Mouse (Mus musculus) embryo, embryonic 9.5 days (tissue): Measurements from ENCODE around the gene Cep63.

ENCODE experiments used
- DNase-seq: peaks from one replicate; pipeline ENCODE4 v3.0.0-alpha.2; 2017; ENCODE audit errors: extremely low spot score

The Cep63 gene

GRCm38 (mm10) chr9:102631589-102632147 is 5.3 kb upstream of the Cep63 start:
- DNase-seq: no peak

DNA sequence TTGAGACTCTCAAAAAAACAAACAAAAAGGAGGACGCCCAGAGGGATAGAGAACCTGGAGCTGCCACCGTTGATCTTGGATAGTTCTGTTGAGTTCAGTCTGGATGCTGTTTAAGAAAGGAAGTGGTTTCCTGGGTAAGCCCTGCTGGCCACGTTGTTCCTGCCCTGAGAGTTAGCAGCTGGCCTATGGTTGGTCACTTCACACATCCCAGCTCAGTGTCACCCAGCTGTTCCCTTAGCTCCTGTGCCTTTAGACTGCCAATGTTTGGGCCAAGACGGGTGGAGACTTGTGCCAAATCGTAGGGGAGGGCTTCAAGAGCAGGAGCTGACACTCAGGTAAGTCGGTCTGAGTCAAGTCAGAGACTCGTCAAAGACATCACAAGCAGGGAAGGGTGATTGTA is 2.7 kb upstream of the Cep63 start:
- no peak for DNase-seq

- no peak for DNase-seq
Measured at GRCm38 (mm10) chr9:102627442-102627841, 1.1 kb upstream of the Cep63 start.

DNA sequence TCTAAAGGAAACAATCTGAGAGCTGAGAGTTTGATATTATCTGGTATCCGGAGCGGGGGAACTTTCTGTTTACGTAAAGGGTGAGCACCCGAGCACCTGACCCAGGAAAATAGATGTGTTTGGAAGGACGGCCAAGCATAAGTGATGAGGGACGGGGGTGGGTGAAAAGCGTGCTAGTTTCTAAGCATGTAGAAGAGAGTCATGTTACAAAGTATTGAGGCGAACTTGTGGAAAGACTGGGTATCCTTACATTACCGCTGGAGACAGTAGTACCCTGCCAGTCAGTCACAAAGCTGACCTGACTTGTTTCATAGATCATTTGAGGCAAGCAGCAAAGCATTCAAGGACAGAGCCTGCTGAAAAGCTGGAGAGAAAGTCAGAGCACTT is 498 bp upstream of the Cep63 start:
- DNase-seq: no peak

DNA sequence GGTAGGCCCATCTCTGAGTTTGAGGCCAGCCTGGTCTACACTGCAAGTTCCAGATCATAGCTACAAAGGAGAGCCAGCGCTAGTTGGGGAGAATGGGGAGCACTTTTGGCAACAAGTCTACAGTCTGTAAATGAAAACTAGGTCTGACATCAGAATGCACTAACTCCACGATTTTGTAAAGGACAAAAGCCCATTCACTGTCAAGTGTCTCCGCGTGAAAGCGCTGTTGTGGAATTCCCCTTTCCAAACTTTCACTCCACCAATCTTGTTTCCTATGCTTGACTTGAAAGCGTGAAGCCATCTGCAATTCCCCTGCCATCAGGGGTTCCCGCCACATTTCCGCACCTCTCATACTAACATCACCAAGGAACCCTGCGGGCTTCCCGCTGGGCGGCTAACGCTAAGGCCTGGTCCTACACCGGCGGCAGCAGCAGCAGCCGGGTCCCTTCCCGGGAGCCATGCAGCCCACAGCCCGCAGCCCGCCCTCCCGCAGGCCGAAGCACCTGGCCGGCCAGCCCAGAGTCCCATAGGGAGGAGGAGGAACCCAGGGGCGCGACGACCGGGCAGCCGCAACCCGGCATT is 842 bp downstream of the Cep63 start:
- no peak for DNase-seq

- DNase-seq: no peak
Measured at GRCm38 (mm10) chr9:102623581-102623980, 2.8 kb downstream of the Cep63 start.

- DNase-seq: no peak
Measured at GRCm38 (mm10) chr9:102622876-102623275, 3.5 kb downstream of the Cep63 start.

DNA sequence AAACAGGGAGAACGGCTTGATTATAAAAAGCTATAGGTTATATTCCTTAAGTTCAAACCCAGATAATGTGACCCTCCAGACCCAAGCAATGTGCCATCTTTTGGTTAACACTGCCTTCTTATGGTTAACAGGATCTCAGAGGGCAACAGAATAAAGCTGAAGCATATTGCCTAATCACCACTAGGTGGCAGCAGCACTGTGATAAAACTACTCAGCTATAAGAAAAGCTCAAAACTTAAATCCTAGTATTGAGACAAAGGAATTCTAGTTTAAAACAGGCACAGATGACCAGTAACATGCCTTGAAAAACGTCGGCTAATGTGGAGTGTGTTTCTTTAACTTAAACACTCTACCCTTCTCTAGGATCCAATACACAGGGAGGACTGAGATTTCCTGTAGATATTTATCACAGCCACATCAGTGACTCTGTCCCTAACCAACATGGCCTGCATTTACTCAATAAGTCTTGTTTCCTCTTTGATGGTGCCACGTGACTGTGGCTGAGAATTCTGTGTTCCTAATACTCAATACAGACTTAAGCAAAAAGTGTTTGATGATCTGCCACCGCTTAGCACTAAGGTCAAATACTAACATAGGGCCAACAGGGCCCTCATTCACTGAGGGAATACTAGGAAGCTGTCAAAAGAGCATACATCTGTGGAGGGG is 4.0 kb downstream of the Cep63 start:
- DNase-seq: peak; percentile 52

DNA sequence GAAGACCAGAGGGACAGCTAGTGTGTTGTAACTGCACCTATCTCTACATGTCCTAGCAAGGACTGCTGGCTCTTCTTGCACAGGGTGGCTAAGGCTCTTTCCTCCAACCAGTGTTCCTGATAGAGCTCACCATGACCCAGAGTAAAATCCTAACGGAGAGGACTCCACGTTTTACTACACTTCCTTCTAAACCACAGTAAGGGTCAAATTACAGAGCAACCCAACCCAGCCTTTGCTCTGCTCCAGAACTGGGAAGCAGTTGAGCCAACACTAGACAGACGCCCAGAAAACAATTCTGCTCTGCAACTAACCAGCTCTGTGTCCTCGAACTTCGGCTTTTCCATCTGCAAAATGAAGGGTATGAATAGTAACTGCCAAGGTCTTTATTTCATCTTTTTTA is 4.9 kb downstream of the Cep63 start:
- DNase-seq: no peak

- DNase-seq: no peak
Measured at GRCm38 (mm10) chr9:102616267-102616666, 10.1 kb downstream of the Cep63 start.

DNA sequence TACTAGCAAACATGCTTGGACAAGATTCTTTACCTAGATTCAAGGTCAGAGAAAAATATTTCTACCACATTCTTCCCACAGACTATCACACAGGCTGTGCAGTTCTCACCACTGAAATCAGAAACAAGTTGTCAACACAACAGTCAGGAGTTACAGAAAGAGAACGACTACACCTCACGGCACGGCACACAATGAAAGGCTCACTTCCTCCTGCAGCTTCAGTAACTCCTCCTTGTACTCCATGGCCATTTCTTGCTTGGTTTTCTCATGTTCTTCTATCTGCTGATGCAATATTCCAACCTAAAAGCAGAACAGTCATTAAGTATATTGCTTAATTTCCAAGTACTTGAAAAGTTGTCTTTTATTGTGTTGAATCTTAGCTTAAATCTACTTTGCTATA is 11.3 kb downstream of the Cep63 start:
- no peak for DNase-seq

- no peak for DNase-seq
Measured at GRCm38 (mm10) chr9:102609221-102609620, 17.1 kb downstream of the Cep63 start.

DNA sequence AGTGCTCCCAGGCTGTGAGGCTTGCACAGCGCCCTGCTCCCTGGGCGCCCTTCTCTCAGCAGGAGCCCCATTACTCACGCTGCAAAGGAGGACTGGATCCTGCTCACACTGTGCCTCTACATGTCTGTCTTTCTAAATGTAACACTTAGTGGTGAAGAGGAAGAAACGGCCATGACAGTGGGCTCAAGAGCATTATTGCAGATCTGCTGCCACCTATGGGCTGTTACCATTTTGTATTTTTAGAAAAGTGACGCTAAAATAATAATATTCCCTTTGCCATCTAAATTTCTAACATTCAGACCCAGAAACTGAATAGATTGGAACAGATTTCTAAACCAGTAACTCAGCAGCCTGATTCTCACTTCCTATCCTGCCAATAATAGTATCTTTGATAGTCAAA is 18.9 kb downstream of the Cep63 start:
- no peak for DNase-seq

- DNase-seq: no peak
Measured at GRCm38 (mm10) chr9:102605162-102605561, 21.2 kb downstream of the Cep63 start.

GRCm38 (mm10) chr9:102601666-102602065 is 24.7 kb downstream of the Cep63 start:
- no peak for DNase-seq

GRCm38 (mm10) chr9:102601187-102601586 is 25.1 kb downstream of the Cep63 start:
- DNase-seq: no peak

GRCm38 (mm10) chr9:102595662-102596436 is 30.5 kb downstream of the Cep63 start:
- no peak for DNase-seq

GRCm38 (mm10) chr9:102594667-102595393 is 31.5 kb downstream of the Cep63 start:
- no peak for DNase-seq

- DNase-seq: no peak
Measured at GRCm38 (mm10) chr9:102587347-102587746, 39.0 kb downstream of the Cep63 start.

DNA sequence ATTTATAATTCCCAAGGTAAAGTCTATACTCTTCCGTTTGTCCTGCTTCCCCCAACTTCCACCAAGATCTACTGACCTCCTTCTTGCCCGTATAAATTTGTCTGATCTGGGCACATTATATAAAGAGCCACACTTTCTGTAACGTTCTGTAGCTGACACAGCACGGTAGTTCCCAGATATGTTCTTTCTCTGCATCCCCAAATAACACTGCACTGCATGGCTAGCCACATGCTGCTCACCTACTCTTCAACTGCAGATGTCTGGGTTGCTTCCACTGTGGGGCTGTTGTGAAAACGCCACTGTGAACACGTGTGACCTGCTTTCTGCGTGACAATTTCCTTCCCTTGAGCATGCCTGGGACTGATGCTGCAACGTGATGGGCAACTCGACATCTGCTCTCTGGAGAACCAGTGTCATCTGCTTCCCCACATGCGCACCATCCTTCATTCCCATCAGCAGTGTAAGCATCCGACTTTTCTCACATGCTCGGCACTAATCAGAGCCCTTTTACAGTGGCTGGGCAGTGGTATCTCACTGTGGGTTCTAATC is 44.3 kb downstream of the Cep63 start:
- DNase-seq: no peak

DNA sequence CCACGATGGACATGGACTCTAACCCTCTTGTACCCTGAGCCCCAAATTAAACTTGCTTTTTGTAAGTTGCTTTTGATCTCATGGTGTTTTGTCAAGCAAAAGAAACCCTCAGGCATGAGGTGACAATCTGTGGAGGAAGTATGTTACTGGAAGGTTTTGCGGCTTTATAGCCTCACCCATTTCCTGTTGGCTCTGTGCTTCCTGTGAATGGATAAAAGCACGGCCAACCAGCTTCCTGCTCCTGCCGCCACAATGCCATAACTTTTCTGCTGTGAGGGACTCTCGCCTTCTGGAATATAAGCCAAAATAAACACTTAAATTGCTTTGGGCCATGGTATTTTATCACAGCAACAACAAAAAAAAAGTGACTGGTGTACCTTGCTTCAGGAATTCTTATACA is 48.9 kb downstream of the Cep63 start:
- no peak for DNase-seq

DNA sequence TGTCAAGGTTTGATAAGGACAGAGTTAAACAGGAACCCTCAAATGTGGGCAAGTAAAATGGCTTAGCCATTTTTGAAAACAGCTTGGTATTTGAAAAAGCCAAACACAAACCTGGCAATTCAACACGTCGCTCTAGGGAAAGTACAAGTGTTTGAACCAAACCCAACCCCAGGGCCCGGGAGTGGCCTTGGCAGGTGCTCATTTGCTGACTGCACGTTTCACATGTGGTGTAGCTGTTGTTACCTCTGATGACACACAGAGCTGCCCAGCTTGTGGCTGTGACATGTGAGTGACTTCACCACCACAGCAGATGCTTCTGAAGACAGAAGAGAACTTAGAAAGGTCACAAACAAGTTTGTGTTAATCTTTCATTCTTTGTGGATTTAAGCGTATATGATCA is 53.4 kb downstream of the Cep63 start:
- no peak for DNase-seq
